Mouse (Mus musculus): ENCODE data around the gene Slc7a14. TPM values are rescaled to one million over a fixed set of nuclear protein-coding genes. Genes with fewer than 3 reads are reported as not detected.
"Not testable (repeated sequence)": the region's sequence is repeated elsewhere in the genome, so short reads cannot be mapped to it uniquely, and the experiment has no call there.

Slc7a14 gene
- polyA plus RNA-seq, 1 experiment from 2014 or later, result 0.15 TPM

DNA sequence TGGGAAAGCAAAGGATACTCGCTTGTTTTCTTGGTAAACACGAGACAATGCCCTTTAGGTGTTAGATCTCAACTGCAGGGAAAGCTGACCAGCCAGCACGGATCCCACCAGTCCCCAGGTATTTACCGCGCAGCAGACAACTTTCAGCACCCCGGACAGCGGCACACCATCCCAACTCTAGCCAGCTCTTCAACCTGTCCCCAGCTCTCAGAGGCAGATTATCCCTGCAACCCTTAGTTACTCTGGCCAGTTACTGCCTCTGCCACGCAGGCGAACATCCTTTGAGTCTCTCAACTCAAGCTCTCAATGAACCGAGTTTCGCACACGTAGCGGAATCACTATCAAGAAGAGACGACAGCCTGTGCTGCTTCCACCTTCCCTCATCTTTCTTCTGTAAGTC, 1.3 kb downstream of the Slc7a14 start:
- Histone ChIP-seq H3K4me2 (ENCODE audit: low read depth, low read length) (peak overlapping the region; percentile 30; the same call in 1 of the 2 replicates), H3K9ac (replicated peaks; ENCODE audit: low read length) (no peak overlapping the region), H3K27me3 (ENCODE audit: control insufficient read depth, insufficient read depth, low read length) (peaks cover 14% of the 10 kb centered on the region), H3K4me1 (ENCODE audit: control insufficient read depth, insufficient read depth, low read length) (no peaks in the 10 kb centered on the region), H3K27ac (replicated peaks; ENCODE audit: low read depth, low read length) (no peak overlapping the region), H3K9me3 (replicated peaks; ENCODE audit: control insufficient read depth, low read length) (no peaks in the 10 kb centered on the region), H3K4me3 (ENCODE audit: low read depth, low read length) (peak overlapping the region; percentile 27; the same call in 1 of the 2 replicates), H3K36me3 (replicated peaks; ENCODE audit: control insufficient read depth, insufficient read depth, low read depth, low read length) (no peaks in the 10 kb centered on the region)
- 0 out of 2 replicates have a peak, but pooled peaks have one; percentile 48 for ATAC-seq (replicated peaks; ENCODE audit: insufficient number of reproducible peaks, low FRiP score, low TSS enrichment, low read depth)
- DNase-seq (ENCODE audit: low spot score), result peak; percentile 86
- 4% methylated on average over 14 of the region's 14 CpGs for WGBS

- Histone ChIP-seq H3K27ac (replicated peaks; ENCODE audit: low read depth, low read length) (no peak overlapping the region), H3K27me3 (ENCODE audit: control insufficient read depth, insufficient read depth, low read length) (peaks cover 14% of the 10 kb centered on the region), H3K4me1 (ENCODE audit: control insufficient read depth, insufficient read depth, low read length) (no peaks in the 10 kb centered on the region), H3K9ac (replicated peaks; ENCODE audit: low read length) (no peak overlapping the region), H3K9me3 (replicated peaks; ENCODE audit: control insufficient read depth, low read length) (no peaks in the 10 kb centered on the region), H3K4me3 (ENCODE audit: low read depth, low read length) (no peak overlapping the region), H3K36me3 (replicated peaks; ENCODE audit: control insufficient read depth, insufficient read depth, low read depth, low read length) (no peaks in the 10 kb centered on the region), H3K4me2 (ENCODE audit: low read depth, low read length) (no peak overlapping the region)
- 79% methylated on average over 6 of the region's 6 CpGs for WGBS
- DNase-seq (ENCODE audit: low spot score) (no peak), ATAC-seq (replicated peaks; ENCODE audit: insufficient number of reproducible peaks, low FRiP score, low TSS enrichment, low read depth) (no peak)
These were observed 2.2 kb downstream of the Slc7a14 start for GRCm38 (mm10) chr3:31307936-31308335.

- Histone ChIP-seq H3K36me3 (replicated peaks; ENCODE audit: control insufficient read depth, insufficient read depth, low read depth, low read length) (no peaks in the 10 kb centered on the region), H3K9ac (replicated peaks; ENCODE audit: low read length) (no peak overlapping the region), H3K4me2 (ENCODE audit: low read depth, low read length) (no peak overlapping the region), H3K4me1 (ENCODE audit: control insufficient read depth, insufficient read depth, low read length) (no peaks in the 10 kb centered on the region), H3K27me3 (ENCODE audit: control insufficient read depth, insufficient read depth, low read length) (no peaks in the 10 kb centered on the region), H3K9me3 (replicated peaks; ENCODE audit: control insufficient read depth, low read length) (no peaks in the 10 kb centered on the region), H3K4me3 (ENCODE audit: low read depth, low read length) (no peak overlapping the region), H3K27ac (replicated peaks; ENCODE audit: low read depth, low read length) (no peak overlapping the region)
- ATAC-seq (replicated peaks; ENCODE audit: insufficient number of reproducible peaks, low FRiP score, low TSS enrichment, low read depth), result no peak
- WGBS, result 76% methylated on average over 11 of the region's 11 CpGs
- no peak for DNase-seq (ENCODE audit: low spot score)
These were observed 18.2 kb downstream of the Slc7a14 start for GRCm38 (mm10) chr3:31291673-31292602.

DNA sequence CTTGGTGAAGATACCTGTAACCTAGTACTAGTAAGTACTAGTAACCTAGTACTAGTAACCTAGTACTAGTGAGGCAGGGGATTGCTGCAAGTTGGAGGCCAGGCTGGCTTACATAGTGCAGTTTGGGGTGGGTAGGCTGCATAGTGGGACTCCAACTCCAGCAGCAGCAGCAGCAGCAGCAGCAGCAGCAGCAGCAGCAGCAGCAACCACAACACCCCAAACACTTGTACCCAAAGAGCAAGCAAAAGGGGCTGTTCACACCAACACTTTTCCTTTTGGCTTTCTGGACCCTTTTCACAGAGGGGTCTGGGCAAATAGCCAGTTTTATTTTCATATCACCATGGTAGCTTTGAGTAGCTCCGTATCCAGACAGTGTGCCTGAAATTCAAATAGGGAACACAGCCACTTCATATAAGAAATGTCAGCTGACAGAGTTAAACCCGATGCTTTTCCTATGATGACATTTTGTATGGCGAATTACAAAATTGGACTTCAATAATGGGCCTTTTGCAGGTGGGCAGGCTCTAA, 22.7 kb downstream of the Slc7a14 start:
- Histone ChIP-seq H3K9ac (replicated peaks; ENCODE audit: low read length) (no peak overlapping the region), H3K36me3 (replicated peaks; ENCODE audit: control insufficient read depth, insufficient read depth, low read depth, low read length) (no peaks in the 10 kb centered on the region), H3K4me3 (ENCODE audit: low read depth, low read length) (no peak overlapping the region), H3K4me1 (ENCODE audit: control insufficient read depth, insufficient read depth, low read length) (no peaks in the 10 kb centered on the region), H3K4me2 (ENCODE audit: low read depth, low read length) (no peak overlapping the region), H3K9me3 (replicated peaks; ENCODE audit: control insufficient read depth, low read length) (no peaks in the 10 kb centered on the region), H3K27ac (replicated peaks; ENCODE audit: low read depth, low read length) (no peak overlapping the region), H3K27me3 (ENCODE audit: control insufficient read depth, insufficient read depth, low read length) (no peaks in the 10 kb centered on the region)
- ATAC-seq (replicated peaks; ENCODE audit: insufficient number of reproducible peaks, low FRiP score, low TSS enrichment, low read depth), result no peak
- DNase-seq (ENCODE audit: low spot score), result no peak
- WGBS, result 78% methylated on average over 3 of the region's 3 CpGs

DNA sequence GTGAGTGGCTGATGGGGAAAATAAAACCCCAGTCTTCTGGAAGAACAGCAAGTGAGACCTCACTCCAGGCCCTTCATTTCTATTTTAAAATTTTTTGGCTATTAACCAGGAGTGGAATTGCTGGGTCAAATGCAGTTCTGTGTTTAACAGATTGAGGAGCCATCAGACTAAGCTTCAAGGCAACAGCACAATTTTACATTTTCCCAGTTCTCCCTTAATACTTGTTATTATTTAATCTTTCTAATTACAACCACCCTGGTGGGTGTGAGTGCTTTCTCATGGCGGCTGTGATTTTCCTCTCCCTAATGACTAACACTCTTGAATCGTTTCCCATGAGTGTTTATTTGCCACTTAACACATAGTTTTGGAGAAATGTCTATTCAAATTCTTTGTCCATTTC, 29.1 kb downstream of the Slc7a14 start:
- DNase-seq (ENCODE audit: low spot score) (no peak), ATAC-seq (replicated peaks; ENCODE audit: insufficient number of reproducible peaks, low FRiP score, low TSS enrichment, low read depth) (no peak)
- no peaks in the 10 kb centered on the region for H3K27me3 ChIP-seq (ENCODE audit: control insufficient read depth, insufficient read depth, low read length)
- H3K27ac ChIP-seq (replicated peaks; ENCODE audit: low read depth, low read length), result no peak overlapping the region
- no peak overlapping the region for H3K4me3 ChIP-seq (ENCODE audit: low read depth, low read length)
- no peaks in the 10 kb centered on the region for H3K36me3 ChIP-seq (replicated peaks; ENCODE audit: control insufficient read depth, insufficient read depth, low read depth, low read length)
- WGBS, result 64% methylated on average over 2 of the region's 2 CpGs
- no peaks in the 10 kb centered on the region for H3K4me1 ChIP-seq (ENCODE audit: control insufficient read depth, insufficient read depth, low read length)
- no peak overlapping the region for H3K4me2 ChIP-seq (ENCODE audit: low read depth, low read length)
- no peaks in the 10 kb centered on the region for H3K9me3 ChIP-seq (replicated peaks; ENCODE audit: control insufficient read depth, low read length)
- no peak overlapping the region for H3K9ac ChIP-seq (replicated peaks; ENCODE audit: low read length)

DNA sequence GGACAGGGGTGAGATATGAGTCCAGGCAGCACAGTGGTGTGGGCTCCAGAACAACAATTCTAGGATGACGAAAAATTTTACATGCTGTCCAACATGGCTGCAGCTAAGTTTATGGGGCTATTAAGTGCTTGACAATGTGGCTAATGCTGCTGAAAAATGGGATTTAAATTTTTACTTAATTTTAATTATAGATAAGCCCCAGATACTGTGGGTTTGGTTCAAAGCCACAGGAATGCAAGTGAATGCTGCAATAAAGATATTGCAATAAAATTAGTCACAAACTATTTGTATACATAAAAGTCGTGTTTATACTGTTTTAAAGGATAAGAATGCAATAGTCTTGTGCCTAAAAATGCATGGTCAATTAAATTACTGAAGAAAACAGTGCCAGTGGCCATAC, 35.3 kb downstream of the Slc7a14 start:
- DNase-seq (ENCODE audit: low spot score), result no peak
- Histone ChIP-seq H3K27me3 (ENCODE audit: control insufficient read depth, insufficient read depth, low read length) (no peaks in the 10 kb centered on the region), H3K4me3 (ENCODE audit: low read depth, low read length) (no peak overlapping the region), H3K4me1 (ENCODE audit: control insufficient read depth, insufficient read depth, low read length) (no peaks in the 10 kb centered on the region), H3K9ac (replicated peaks; ENCODE audit: low read length) (no peak overlapping the region), H3K27ac (replicated peaks; ENCODE audit: low read depth, low read length) (no peak overlapping the region), H3K9me3 (replicated peaks; ENCODE audit: control insufficient read depth, low read length) (no peaks in the 10 kb centered on the region), H3K4me2 (ENCODE audit: low read depth, low read length) (no peak overlapping the region), H3K36me3 (replicated peaks; ENCODE audit: control insufficient read depth, insufficient read depth, low read depth, low read length) (no peaks in the 10 kb centered on the region)
- WGBS, result 78% methylated on average over 2 of the region's 2 CpGs
- ATAC-seq (replicated peaks; ENCODE audit: insufficient number of reproducible peaks, low FRiP score, low TSS enrichment, low read depth), result no peak

- ATAC-seq (replicated peaks; ENCODE audit: insufficient number of reproducible peaks, low FRiP score, low TSS enrichment, low read depth); H3K36me3 ChIP-seq (replicated peaks; ENCODE audit: control insufficient read depth, insufficient read depth, low read depth, low read length): not testable (repeated sequence)
These were observed 36.9 kb downstream of the Slc7a14 start for GRCm38 (mm10) chr3:31273247-31273646.

GRCm38 (mm10) chr3:31272635-31273034, 37.5 kb downstream of the Slc7a14 start:
- no peaks in the 10 kb centered on the region for H3K27me3 ChIP-seq (ENCODE audit: control insufficient read depth, insufficient read depth, low read length)
- H3K9ac ChIP-seq (replicated peaks; ENCODE audit: low read length), result no peak overlapping the region
- WGBS, result 25% methylated on average over 2 of the region's 2 CpGs
- H3K4me2 ChIP-seq (ENCODE audit: low read depth, low read length), result no peak overlapping the region
- no peaks in the 10 kb centered on the region for H3K36me3 ChIP-seq (replicated peaks; ENCODE audit: control insufficient read depth, insufficient read depth, low read depth, low read length)
- no peak overlapping the region for H3K4me3 ChIP-seq (ENCODE audit: low read depth, low read length)
- H3K27ac ChIP-seq (replicated peaks; ENCODE audit: low read depth, low read length), result no peak overlapping the region
- ATAC-seq (replicated peaks; ENCODE audit: insufficient number of reproducible peaks, low FRiP score, low TSS enrichment, low read depth) (no peak; the same call in 1 of the 2 replicates), DNase-seq (ENCODE audit: low spot score) (peak; percentile 73)
- H3K4me1 ChIP-seq (ENCODE audit: control insufficient read depth, insufficient read depth, low read length), result no peaks in the 10 kb centered on the region
- H3K9me3 ChIP-seq (replicated peaks; ENCODE audit: control insufficient read depth, low read length), result no peaks in the 10 kb centered on the region; the same call in 1 of the 2 replicates

More at GRCm38 (mm10) chr3:31273247-31273646, 36.9 kb downstream of the Slc7a14 start:
- not testable (repeated sequence) for H3K27ac ChIP-seq (replicated peaks; ENCODE audit: low read depth, low read length); H3K4me1 ChIP-seq (ENCODE audit: control insufficient read depth, insufficient read depth, low read length); DNase-seq (ENCODE audit: low spot score); H3K27me3 ChIP-seq (ENCODE audit: control insufficient read depth, insufficient read depth, low read length); H3K9me3 ChIP-seq (replicated peaks; ENCODE audit: control insufficient read depth, low read length); H3K4me3 ChIP-seq (ENCODE audit: low read depth, low read length); H3K4me2 ChIP-seq (ENCODE audit: low read depth, low read length); H3K9ac ChIP-seq (replicated peaks; ENCODE audit: low read length)

Data from embryonic facial prominence, embryonic 11.5 days (tissue).